Mouse (Mus musculus) intestine, embryonic 16.5 days (tissue): ENCODE measurements at regions not wholly inside any gene's neighbourhood (a gene's known extent, or its start where the extent isn't known, plus 50 kb on each side); places are given as distances from the start of the nearest gene placed in this dataset.
A peak's percentile ranks its signal among the peaks of the same experiment; 100 is the strongest.

Experiments
- ATAC-seq: fragments of 200-750 bp; cut with Nextera tagmentation; 2 replicates; pipeline ENCODE4 v1.8.0; 2017; ENCODE audit warnings: moderate TSS enrichment, moderate library complexity
- H3K27ac ChIP-seq: fragments of 300-500 bp; sonication (generic); 2 replicates; pipeline ENCODE4 v1.5.1; 2014; ENCODE audit warnings: mild to moderate bottlenecking, low read length
- H3K27me3 ChIP-seq: fragments of 300-500 bp; sonication (generic); replicated peaks from 2 replicates; pipeline ENCODE4 v1.6.1; 2014; ENCODE audit warnings: low read length, control low read depth, mixed read lengths; ENCODE audit not compliant: control insufficient read depth, insufficient read depth
- H3K36me3 ChIP-seq: fragments of 300-500 bp; sonication (generic); 2 replicates; pipeline ENCODE4 v1.6.1; 2014; ENCODE audit warnings: low read length, control low read depth; ENCODE audit not compliant: control insufficient read depth, insufficient read depth
- H3K4me1 ChIP-seq: fragments of 300-500 bp; sonication (generic); 2 replicates; pipeline ENCODE4 v1.6.1; 2014; ENCODE audit warnings: low read length, control low read depth, mixed read lengths; ENCODE audit not compliant: control insufficient read depth, insufficient read depth
- H3K4me2 ChIP-seq: fragments of 300-500 bp; sonication (generic); 2 replicates; pipeline ENCODE4 v1.6.1; 2014; ENCODE audit warnings: low read depth, low read length, control low read depth
- H3K4me3 ChIP-seq: fragments of 300-500 bp; sonication (generic); 2 replicates; pipeline ENCODE4 v1.5.1; 2014; ENCODE audit warnings: mild to moderate bottlenecking, low read length
- H3K9ac ChIP-seq: fragments of 300-500 bp; sonication (generic); 2 replicates; pipeline ENCODE4 v1.6.1; 2014; ENCODE audit warnings: low read depth, low read length
- H3K9me3 ChIP-seq: fragments of 300-500 bp; sonication (generic); 2 replicates; pipeline ENCODE4 v1.6.1; 2016; ENCODE audit warnings: low read length, control low read depth; ENCODE audit not compliant: control insufficient read depth
- WGBS: fragments of 180-500 bp; shearing (Covaris S2); extraction: QIAGEN DNeasy Blood & Tissue Kit; methylation state at CpG from one replicate; pipeline ENCODE4 v1.1.7; 2014; 5-methylcytosine and 5-hydroxymethylcytosine counted together

- Histone ChIP-seq H3K4me3 (no peak overlapping the region), H3K4me2 (no peak overlapping the region), H3K36me3 (no peaks in the 10 kb centered on the region), H3K27me3 (no peaks in the 10 kb centered on the region), H3K9ac (no peak overlapping the region), H3K9me3 (no peaks in the 10 kb centered on the region), H3K27ac (no peak overlapping the region), H3K4me1 (no peaks in the 10 kb centered on the region)
- 33% methylated on average over 6 of the region's 6 CpGs for WGBS
- ATAC-seq, result peak; percentile 80; the same call in 1 of the 2 replicates
Measured at GRCm38 (mm10) chr2:148338308-148338768, 56.8 kb upstream of the Sstr4 start.

GRCm38 (mm10) chr2:148338894-148339293, 56.2 kb upstream of the Sstr4 start:
- H3K4me2 ChIP-seq, result no peak overlapping the region
- no peak overlapping the region for H3K27ac ChIP-seq
- no peak overlapping the region for H3K4me3 ChIP-seq
- H3K27me3 ChIP-seq, result no peaks in the 10 kb centered on the region
- H3K9me3 ChIP-seq, result no peaks in the 10 kb centered on the region
- H3K9ac ChIP-seq, result no peak overlapping the region
- no peak for ATAC-seq
- no peaks in the 10 kb centered on the region for H3K4me1 ChIP-seq
- H3K36me3 ChIP-seq, result no peaks in the 10 kb centered on the region

GRCm38 (mm10) chr2:148344193-148344592, 51.0 kb upstream of the Sstr4 start:
- 77% methylated on average over 2 of the region's 2 CpGs for WGBS

More at GRCm38 (mm10) chr2:148344193-148344592, 51.0 kb upstream of the Sstr4 start:
- no peaks in the 10 kb centered on the region for H3K4me1 ChIP-seq
- H3K4me3 ChIP-seq, result no peak overlapping the region
- H3K9me3 ChIP-seq, result no peaks in the 10 kb centered on the region
- H3K27ac ChIP-seq, result no peak overlapping the region
- no peaks in the 10 kb centered on the region for H3K27me3 ChIP-seq
- no peaks in the 10 kb centered on the region for H3K36me3 ChIP-seq
- H3K4me2 ChIP-seq, result no peak overlapping the region
- H3K9ac ChIP-seq, result no peak overlapping the region
- no peak for ATAC-seq
